Mouse (Mus musculus): Measurements from ENCODE around the gene Pdzd3. TPM values are rescaled to one million over a fixed set of nuclear protein-coding genes. Genes with fewer than 3 reads are reported as not detected.
"Not testable (repeated sequence)": the region's sequence is repeated elsewhere in the genome, so short reads cannot be mapped to it uniquely, and the experiment has no call there.

Pdzd3 gene
- polyA plus RNA-seq (2012; rRNA removed) = 0.11 TPM in 1 of 2 replicates, not detected in the other

- no peak within 1 kb of the TSS for H3K27ac ChIP-seq (ENCODE audit: control insufficient read depth, insufficient read depth, low read depth, low read length)
- H3K4me3 ChIP-seq (ENCODE audit: control insufficient read depth, low read depth, low read length) = no peak within 1 kb of the TSS
- no peaks in the 10 kb centered on the region for H3K36me3 ChIP-seq (ENCODE audit: control insufficient read depth, insufficient read depth, low read length)
- TF ChIP-seq POLR2A (IDR thresholded peaks at IDR 0.05; ENCODE audit: control insufficient read depth, low read depth, low read length) (no peak), CTCF (IDR thresholded peaks at IDR 0.05; ENCODE audit: control insufficient read depth, insufficient read depth, insufficient replicate concordance, low read depth, low read length) (no peak)
- no peaks in the 10 kb centered on the region for H3K27me3 ChIP-seq (ENCODE audit: control insufficient read depth, insufficient read depth, low read length)
- H3K4me1 ChIP-seq (ENCODE audit: control insufficient read depth, insufficient read depth, low read length) = peaks cover 12% of the 10 kb centered on the region
Observed at GRCm38 (mm10) chr9:44251314-44251713, at the start of gene Pdzd3. Gene Pdzd3, minus strand, starts transcription at chr9:44251471.

GRCm38 (mm10) chr9:44300001-44300400, 48.7 kb upstream of the Pdzd3 start:
- H3K4me3 ChIP-seq (ENCODE audit: control insufficient read depth, low read depth, low read length); H3K27ac ChIP-seq (ENCODE audit: control insufficient read depth, insufficient read depth, low read depth, low read length); H3K27me3 ChIP-seq (ENCODE audit: control insufficient read depth, insufficient read depth, low read length); H3K4me1 ChIP-seq (ENCODE audit: control insufficient read depth, insufficient read depth, low read length); H3K36me3 ChIP-seq (ENCODE audit: control insufficient read depth, insufficient read depth, low read length): not testable (repeated sequence)

- peaks cover 10% of the 10 kb centered on the region for H3K27me3 ChIP-seq (ENCODE audit: control insufficient read depth, insufficient read depth, low read length)
- H3K4me3 ChIP-seq (ENCODE audit: control insufficient read depth, low read depth, low read length) = no peak overlapping the region
- no peak overlapping the region for H3K27ac ChIP-seq (ENCODE audit: control insufficient read depth, insufficient read depth, low read depth, low read length)
- peaks cover 16% of the 10 kb centered on the region for H3K4me1 ChIP-seq (ENCODE audit: control insufficient read depth, insufficient read depth, low read length)
- peaks cover 4% of the 10 kb centered on the region for H3K36me3 ChIP-seq (ENCODE audit: control insufficient read depth, insufficient read depth, low read length)
- no peak for TF ChIP-seq POLR2A (IDR thresholded peaks at IDR 0.05; ENCODE audit: control insufficient read depth, low read depth, low read length)
- TF ChIP-seq CTCF (IDR thresholded peaks at IDR 0.05; ENCODE audit: control insufficient read depth, insufficient read depth, insufficient replicate concordance, low read depth, low read length) = no peak
Observed at GRCm38 (mm10) chr9:44292490-44292889, 41.2 kb upstream of the Pdzd3 start.

GRCm38 (mm10) chr9:44288959-44289291, 37.7 kb upstream of the Pdzd3 start:
- Histone ChIP-seq H3K4me1 (ENCODE audit: control insufficient read depth, insufficient read depth, low read length) (peaks cover 22% of the 10 kb centered on the region), H3K27ac (ENCODE audit: control insufficient read depth, insufficient read depth, low read depth, low read length) (no peak overlapping the region), H3K36me3 (ENCODE audit: control insufficient read depth, insufficient read depth, low read length) (no peaks in the 10 kb centered on the region), H3K4me3 (ENCODE audit: control insufficient read depth, low read depth, low read length) (no peak overlapping the region), H3K27me3 (ENCODE audit: control insufficient read depth, insufficient read depth, low read length) (peaks cover 12% of the 10 kb centered on the region)
- TF ChIP-seq POLR2A (IDR thresholded peaks at IDR 0.05; ENCODE audit: control insufficient read depth, low read depth, low read length) (no peak), CTCF (IDR thresholded peaks at IDR 0.05; ENCODE audit: control insufficient read depth, insufficient read depth, insufficient replicate concordance, low read depth, low read length) (no peak)

DNA sequence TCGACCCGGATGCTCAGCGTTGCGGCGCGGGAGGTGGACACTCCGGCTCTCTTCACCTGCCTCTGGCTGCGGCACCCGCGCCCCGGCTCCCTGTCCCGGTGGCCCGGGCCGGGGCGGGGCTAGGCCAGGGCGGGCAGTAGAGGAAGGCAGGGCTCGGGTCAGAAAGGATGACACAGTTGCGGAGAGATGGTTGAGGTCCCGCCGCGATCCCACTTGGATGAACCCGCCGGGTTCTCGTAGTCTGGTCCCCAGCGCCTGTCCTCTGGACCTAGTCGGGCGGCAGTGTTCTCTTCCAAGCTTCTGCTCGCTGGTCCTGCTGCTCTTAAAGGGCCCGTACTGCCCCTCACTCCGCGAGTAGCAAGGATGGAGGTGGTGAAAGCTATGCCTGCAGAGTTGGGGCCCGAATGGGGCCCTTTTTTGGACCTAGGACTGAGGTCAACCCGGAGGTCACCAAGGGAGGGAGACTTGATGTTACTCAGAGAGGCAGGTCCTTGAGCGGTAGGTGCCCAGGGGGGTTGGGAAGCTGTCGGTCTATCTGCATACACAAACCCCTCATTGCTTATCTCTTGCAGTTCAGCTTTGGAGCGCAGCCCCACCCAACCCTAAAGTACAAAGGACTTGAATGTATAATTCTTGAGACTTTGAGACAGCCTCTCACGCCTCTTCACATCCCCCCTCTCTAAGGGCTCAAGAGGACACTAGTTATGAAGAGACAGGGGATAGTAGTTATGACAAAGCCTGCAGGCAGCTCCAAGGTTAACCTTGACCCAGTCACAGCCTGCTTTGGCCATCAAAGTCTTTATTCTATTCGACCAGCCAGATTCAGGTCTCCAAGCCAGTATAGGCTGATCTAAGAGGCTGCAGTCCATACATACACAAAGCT, 37.0 kb upstream of the Pdzd3 start, which contains the start of gene Abcg4:
Gene Abcg4 (minus strand): TSS at position 540 of the 883 bp plus-strand sequence.
- peaks cover 12% of the 10 kb centered on the region for H3K27me3 ChIP-seq (ENCODE audit: control insufficient read depth, insufficient read depth, low read length)
- H3K36me3 ChIP-seq (ENCODE audit: control insufficient read depth, insufficient read depth, low read length) = no peaks in the 10 kb centered on the region
- peak within 1 kb of the TSS; percentile 82 for H3K4me3 ChIP-seq (ENCODE audit: control insufficient read depth, low read depth, low read length)
- no peak within 1 kb of the TSS for H3K27ac ChIP-seq (ENCODE audit: control insufficient read depth, insufficient read depth, low read depth, low read length)
- TF ChIP-seq CTCF (IDR thresholded peaks at IDR 0.05; ENCODE audit: control insufficient read depth, insufficient read depth, insufficient replicate concordance, low read depth, low read length) (no peak), POLR2A (IDR thresholded peaks at IDR 0.05; ENCODE audit: control insufficient read depth, low read depth, low read length) (no peak)
- peaks cover 22% of the 10 kb centered on the region for H3K4me1 ChIP-seq (ENCODE audit: control insufficient read depth, insufficient read depth, low read length)

DNA sequence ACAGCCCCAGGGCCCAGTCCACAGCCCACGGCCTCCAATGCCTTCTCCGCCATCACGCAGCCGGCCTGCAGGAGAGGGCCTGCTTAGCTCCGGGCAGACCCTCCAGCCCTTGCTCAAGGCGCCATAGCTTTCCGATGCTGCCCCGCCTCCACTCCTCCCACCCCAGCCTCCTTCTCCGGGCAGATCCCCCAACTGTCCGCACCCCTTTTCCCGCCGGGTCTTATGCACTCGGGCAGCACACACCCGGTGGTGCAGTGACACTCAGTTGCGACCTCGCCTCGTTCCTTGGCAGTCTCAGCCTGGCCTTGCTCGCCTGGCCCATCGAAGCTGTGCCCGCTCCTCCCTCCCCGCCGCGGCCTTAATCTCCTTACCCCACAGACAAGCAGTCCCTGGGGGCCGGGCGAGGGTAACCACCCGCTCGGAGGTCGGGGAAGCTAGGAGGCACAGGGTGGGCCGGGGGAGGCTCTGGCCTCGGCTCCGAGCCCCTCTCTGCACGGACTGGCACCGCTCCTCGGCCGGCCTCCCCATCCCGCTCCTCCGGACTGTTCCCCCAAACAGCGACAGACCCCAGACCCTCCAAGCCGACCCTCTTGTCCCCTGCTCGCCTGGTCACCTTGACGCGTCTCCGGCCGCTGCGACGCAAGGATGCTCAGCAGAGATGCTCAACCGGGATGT, 36.3 kb upstream of the Pdzd3 start:
- Histone ChIP-seq H3K4me3 (ENCODE audit: control insufficient read depth, low read depth, low read length) (peak overlapping the region; percentile 82), H3K4me1 (ENCODE audit: control insufficient read depth, insufficient read depth, low read length) (peaks cover 22% of the 10 kb centered on the region), H3K27ac (ENCODE audit: control insufficient read depth, insufficient read depth, low read depth, low read length) (no peak overlapping the region), H3K27me3 (ENCODE audit: control insufficient read depth, insufficient read depth, low read length) (peaks cover 12% of the 10 kb centered on the region), H3K36me3 (ENCODE audit: control insufficient read depth, insufficient read depth, low read length) (no peaks in the 10 kb centered on the region)
- no peak for TF ChIP-seq CTCF (IDR thresholded peaks at IDR 0.05; ENCODE audit: control insufficient read depth, insufficient read depth, insufficient replicate concordance, low read depth, low read length)
- no peak for TF ChIP-seq POLR2A (IDR thresholded peaks at IDR 0.05; ENCODE audit: control insufficient read depth, low read depth, low read length)

GRCm38 (mm10) chr9:44287003-44287400, 35.7 kb upstream of the Pdzd3 start:
- Histone ChIP-seq H3K27me3 (ENCODE audit: control insufficient read depth, insufficient read depth, low read length) (peaks cover 12% of the 10 kb centered on the region), H3K4me1 (ENCODE audit: control insufficient read depth, insufficient read depth, low read length) (peaks cover 22% of the 10 kb centered on the region), H3K4me3 (ENCODE audit: control insufficient read depth, low read depth, low read length) (peak overlapping the region; percentile 82), H3K27ac (ENCODE audit: control insufficient read depth, insufficient read depth, low read depth, low read length) (no peak overlapping the region), H3K36me3 (ENCODE audit: control insufficient read depth, insufficient read depth, low read length) (no peaks in the 10 kb centered on the region)
- TF ChIP-seq POLR2A (IDR thresholded peaks at IDR 0.05; ENCODE audit: control insufficient read depth, low read depth, low read length) (no peak), CTCF (IDR thresholded peaks at IDR 0.05; ENCODE audit: control insufficient read depth, insufficient read depth, insufficient replicate concordance, low read depth, low read length) (no peak)

Measured in testis, adult 2 months (tissue).